ENCODE assay signal across 23 mouse cellular contexts in genomic region chr4:148092551-148093271, GRCm38 (mm10). TPM values are rescaled to one million over a fixed set of nuclear protein-coding genes. Genes with fewer than 3 reads are reported as not detected.
DNase-seq lines count a peak whose midpoint lies in the region; ATAC-seq and TF ChIP-seq lines count a peak whose summit lies in the region.
"Had no signal": no experiment of that assay in that cellular context is flagged by ENCODE, and none has a peak within 500 bp of the region (broad histone marks: within the 10 kb centered on the region; RNA-seq: fewer than 3 reads in every experiment).

No protein-coding gene starts in this region.

- peak; percentile 73 for TF ChIP-seq EP300 in ES-Bruce4 (IDR thresholded peaks at IDR 0.05; ENCODE audit: insufficient read depth, low read depth, low read length)

- 90% methylated on average over 11 of the region's 11 CpGs for WGBS in hindbrain, embryonic 13.5 days

- no peak for ATAC-seq in hindbrain, embryonic 13.5 days (ENCODE audit: low FRiP score)
- no peak for ATAC-seq in erythroid progenitor cell, adult 5-6 weeks (replicated peaks; ENCODE audit: low FRiP score, poor library complexity, severe bottlenecking)
- ATAC-seq: CD4-positive, CD25-positive, alpha-beta regulatory T cell, adult 4 months; forebrain, embryonic 14.5 days; intestine, embryonic 16.5 days had no signal

- DNase-seq in heart, adult 11 months, result peak; percentile 77
- no peak for DNase-seq in heart, postnatal 14 days
- peak; percentile 79 for DNase-seq in adrenal gland, adult 2 months
- peak; percentile 47 for DNase-seq in adrenal gland, postnatal 25 days
- DNase-seq in layer of hippocampus, adult 18-20 months (ENCODE audit: low spot score in 2 of 2), result no peak
- DNase-seq: cerebellum, adult 18-20 months; cerebellum, adult 9-11 months; cerebellum, postnatal 36 days; heart, adult 2 months; kidney, adult 2 months had no signal

- H3K4me2 ChIP-seq in hindbrain, embryonic 13.5 days, result no peak overlapping the region
- H3K4me2 ChIP-seq: embryonic facial prominence, embryonic 13.5 days; heart, embryonic 11.5 days; heart, embryonic 15.5 days; hindbrain, embryonic 15.5 days had no signal

- H3K9ac ChIP-seq in ES-Bruce4 (ENCODE audit: low read depth, poor library complexity, severe bottlenecking), result peak overlapping the region; percentile 47
- no peak overlapping the region for H3K9ac ChIP-seq in hindbrain, embryonic 13.5 days
- H3K9ac ChIP-seq: embryonic facial prominence, embryonic 13.5 days; heart, embryonic 15.5 days; hindbrain, embryonic 15.5 days had no signal

- TF ChIP-seq POLR2A in ES-Bruce4 (IDR thresholded peaks at IDR 0.05; ENCODE audit: insufficient read depth, low read length), result no peak

- no peak for TF ChIP-seq CTCF in ES-Bruce4 (IDR thresholded peaks at IDR 0.05; ENCODE audit: low read depth, low read length)

- peaks cover 2% of the 10 kb centered on the region for H3K4me1 ChIP-seq in ES-Bruce4 (ENCODE audit: control insufficient read depth, insufficient read depth, low read length)
- peaks cover 15% of the 10 kb centered on the region for H3K4me1 ChIP-seq in hindbrain, embryonic 13.5 days (replicated peaks)

- no peaks in the 10 kb centered on the region for H3K36me3 ChIP-seq in ES-Bruce4 (ENCODE audit: control insufficient read depth, insufficient read depth, low read length, poor library complexity, severe bottlenecking)
- H3K36me3 ChIP-seq in hindbrain, embryonic 13.5 days, result no peaks in the 10 kb centered on the region
- H3K36me3 ChIP-seq: embryonic facial prominence, embryonic 13.5 days; G1E; heart, embryonic 15.5 days; hindbrain, embryonic 10.5 days; hindbrain, embryonic 15.5 days had no signal

- no peaks in the 10 kb centered on the region for H3K9me3 ChIP-seq in ES-Bruce4 (replicated peaks; ENCODE audit: control insufficient read depth, insufficient read depth, low read length, poor library complexity, severe bottlenecking)
- no peaks in the 10 kb centered on the region for H3K9me3 ChIP-seq in hindbrain, embryonic 13.5 days
- H3K9me3 ChIP-seq: embryonic facial prominence, embryonic 13.5 days; G1E; heart, embryonic 15.5 days; hindbrain, embryonic 10.5 days; hindbrain, embryonic 15.5 days had no signal

- intact Hi-C loops in heart, postnatal 14 days (cut with DNase I), result no loop called here

- H3K27ac ChIP-seq in ES-Bruce4 (ENCODE audit: insufficient read depth, low read length), result peak overlapping the region; percentile 66
- H3K27ac ChIP-seq in hindbrain, embryonic 13.5 days, result no peak overlapping the region
- H3K27ac ChIP-seq: embryonic facial prominence, embryonic 13.5 days; heart, adult 2 months; heart, embryonic 15.5 days; hindbrain, embryonic 10.5 days; hindbrain, embryonic 15.5 days had no signal

- H3K27me3 ChIP-seq in ES-Bruce4 (ENCODE audit: control insufficient read depth, insufficient read depth, low read length, poor library complexity, severe bottlenecking), result no peaks in the 10 kb centered on the region
- no peaks in the 10 kb centered on the region for H3K27me3 ChIP-seq in hindbrain, embryonic 13.5 days
- H3K27me3 ChIP-seq: embryonic facial prominence, embryonic 13.5 days; heart, embryonic 15.5 days; hindbrain, embryonic 15.5 days had no signal

- peak overlapping the region; percentile 28 for H3K4me3 ChIP-seq in ES-Bruce4 (ENCODE audit: low read depth, low read length)
- no peak overlapping the region for H3K4me3 ChIP-seq in hindbrain, embryonic 13.5 days
- H3K4me3 ChIP-seq: embryonic facial prominence, embryonic 13.5 days; heart, adult 2 months; heart, embryonic 15.5 days; hindbrain, embryonic 10.5 days; hindbrain, embryonic 15.5 days had no signal

RNA-seq across cellular contexts. Expression of gene Agtrap, which starts 4.9 kb away (rescaled TPM):
- total RNA-seq in heart, postnatal 14 days (2021), result 10 to 100 TPM; 36.4 to 38.5 TPM
- 48.2 and 60.6 TPM in 2 replicates for polyA plus RNA-seq in ES-Bruce4 (2011; ENCODE audit: insufficient read depth, insufficient read length, low read depth, missing spikeins)
- 10 to 100 TPM; 75.4 to 97.8 TPM for total RNA-seq in adrenal gland, adult 2 months (2021)
- polyA plus RNA-seq in adrenal gland, adult 2 months (2012; rRNA removed), result 135 and 174 TPM in 2 replicates
- total RNA-seq in adrenal gland, postnatal 25 days (2021), result 75.0 and 117 TPM in 2 replicates
- 1 to 10 TPM; 6.3 to 7.6 TPM for total RNA-seq in layer of hippocampus, adult 18-20 months (2021)
- 7.6 and 8.4 TPM in 2 replicates for polyA plus RNA-seq in hindbrain, embryonic 13.5 days (2015; fragmentation: Nextera tagmentation; extraction: Ambion mirVana)
- 4.6 and 5.8 TPM in 2 replicates for total RNA-seq in erythroid progenitor cell, adult 5-6 weeks (2015; ENCODE audit: low replicate concordance)
- total RNA-seq in erythroid progenitor cell, adult 5-6 weeks (2017; ENCODE audit: low replicate concordance), result 3.6 and 4.1 TPM in 2 replicates

RNA-seq across cellular contexts. Expression of gene Mad2l2, which starts 37.5 kb away (rescaled TPM):
- 10 to 100 TPM; 11.5 to 12.5 TPM for total RNA-seq in heart, postnatal 14 days (2021)
- 45.9 and 60.3 TPM in 2 replicates for polyA plus RNA-seq in ES-Bruce4 (2011; ENCODE audit: insufficient read depth, insufficient read length, low read depth, missing spikeins)
- 10 to 100 TPM; 23.4 to 27.3 TPM for total RNA-seq in adrenal gland, adult 2 months (2021)
- 30.9 and 36.7 TPM in 2 replicates for polyA plus RNA-seq in adrenal gland, adult 2 months (2012; rRNA removed)
- 16.2 and 20.3 TPM in 2 replicates for total RNA-seq in adrenal gland, postnatal 25 days (2021)
- 10 to 100 TPM; 11.2 to 13.1 TPM for total RNA-seq in layer of hippocampus, adult 18-20 months (2021)
- polyA plus RNA-seq in hindbrain, embryonic 13.5 days (2015; fragmentation: Nextera tagmentation; extraction: Ambion mirVana), result 118 and 127 TPM in 2 replicates
- 11.5 and 20.5 TPM in 2 replicates for total RNA-seq in erythroid progenitor cell, adult 5-6 weeks (2015; ENCODE audit: low replicate concordance)
- total RNA-seq in erythroid progenitor cell, adult 5-6 weeks (2017; ENCODE audit: low replicate concordance), result 0.30 and 5.5 TPM in 2 replicates

RNA-seq across cellular contexts. Expression of gene Draxin, which starts 37.8 kb away (rescaled TPM):
- total RNA-seq in heart, postnatal 14 days (2021), result under 1 TPM; 0.05 to 0.07 TPM
- polyA plus RNA-seq in ES-Bruce4 (2011; ENCODE audit: insufficient read depth, insufficient read length, low read depth, missing spikeins), result 0.17 and 0.22 TPM in 2 replicates
- total RNA-seq in adrenal gland, adult 2 months (2021), result under 1 TPM; 0.14 TPM
- polyA plus RNA-seq in adrenal gland, adult 2 months (2012; rRNA removed), result 0.07 and 0.12 TPM in 2 replicates
- total RNA-seq in adrenal gland, postnatal 25 days (2021), result 0.15 and 0.24 TPM in 2 replicates
- total RNA-seq in layer of hippocampus, adult 18-20 months (2021), result under 1 TPM; 0.15 to 0.27 TPM
- polyA plus RNA-seq in hindbrain, embryonic 13.5 days (2015; fragmentation: Nextera tagmentation; extraction: Ambion mirVana), result 17.2 and 20.9 TPM in 2 replicates
- 0.42 TPM in 1 of 2 replicates, not detected in the other for total RNA-seq in erythroid progenitor cell, adult 5-6 weeks (2015; ENCODE audit: low replicate concordance)
- not detected in 2 replicates for total RNA-seq in erythroid progenitor cell, adult 5-6 weeks (2017; ENCODE audit: low replicate concordance)
- total RNA-seq: gastrocnemius, adult 8-10 months had no signal
- polyA plus RNA-seq: CD4-positive, CD25-positive, alpha-beta regulatory T cell, adult 4 months; G1E; heart, embryonic 15.5 days had no signal

RNA-seq across cellular contexts. Expression of gene Mthfr, which starts 53.8 kb away (rescaled TPM):
- 10 to 100 TPM; 13.1 to 14.7 TPM for total RNA-seq in heart, postnatal 14 days (2021)
- 9.5 and 13.7 TPM in 2 replicates for polyA plus RNA-seq in ES-Bruce4 (2011; ENCODE audit: insufficient read depth, insufficient read length, low read depth, missing spikeins)
- total RNA-seq in adrenal gland, adult 2 months (2021), result 10 to 100 TPM; 29.2 to 39.3 TPM
- 30.2 and 38.2 TPM in 2 replicates for polyA plus RNA-seq in adrenal gland, adult 2 months (2012; rRNA removed)
- total RNA-seq in adrenal gland, postnatal 25 days (2021), result 32.1 and 33.6 TPM in 2 replicates
- 10 to 100 TPM; 28.0 to 30.8 TPM for total RNA-seq in layer of hippocampus, adult 18-20 months (2021)
- polyA plus RNA-seq in hindbrain, embryonic 13.5 days (2015; fragmentation: Nextera tagmentation; extraction: Ambion mirVana), result 22.1 and 22.3 TPM in 2 replicates
- total RNA-seq in erythroid progenitor cell, adult 5-6 weeks (2015; ENCODE audit: low replicate concordance), result 5.8 and 8.0 TPM in 2 replicates
- 2.0 and 7.1 TPM in 2 replicates for total RNA-seq in erythroid progenitor cell, adult 5-6 weeks (2017; ENCODE audit: low replicate concordance)

RNA-seq across cellular contexts. Expression of gene Clcn6, which starts 54.1 kb away (rescaled TPM):
- total RNA-seq in heart, postnatal 14 days (2021), result 10 to 100 TPM in 1 of 2 experiments, 1 to 10 TPM in 1; 9.5 to 11.0 TPM
- 13.7 and 16.7 TPM in 2 replicates for polyA plus RNA-seq in ES-Bruce4 (2011; ENCODE audit: insufficient read depth, insufficient read length, low read depth, missing spikeins)
- 10 to 100 TPM; 10.4 to 12.2 TPM for total RNA-seq in adrenal gland, adult 2 months (2021)
- polyA plus RNA-seq in adrenal gland, adult 2 months (2012; rRNA removed), result 6.5 and 8.6 TPM in 2 replicates
- 11.1 and 12.7 TPM in 2 replicates for total RNA-seq in adrenal gland, postnatal 25 days (2021)
- total RNA-seq in layer of hippocampus, adult 18-20 months (2021), result 10 to 100 TPM; 79.0 to 82.0 TPM
- 30.7 and 32.8 TPM in 2 replicates for polyA plus RNA-seq in hindbrain, embryonic 13.5 days (2015; fragmentation: Nextera tagmentation; extraction: Ambion mirVana)
- total RNA-seq in erythroid progenitor cell, adult 5-6 weeks (2015; ENCODE audit: low replicate concordance), result 1.3 and 2.5 TPM in 2 replicates
- total RNA-seq in erythroid progenitor cell, adult 5-6 weeks (2017; ENCODE audit: low replicate concordance), result 1.7 and 2.7 TPM in 2 replicates

Comparison
In these comparisons a context has a peak if more than half of its experiments do, and no peak if none do; other contexts are left out.
1. DNase-seq: peak in heart, adult 11 months (single experiment), adrenal gland, adult 2 months (single experiment) and adrenal gland, postnatal 25 days (single experiment); none in heart, postnatal 14 days (0 of 2) and layer of hippocampus, adult 18-20 months (0 of 2).